Mouse (Mus musculus) myocyte (in vitro differentiated cells): ENCODE results near the gene Bco2. TPM values are rescaled to one million over a fixed set of nuclear protein-coding genes. Genes with fewer than 3 reads are reported as not detected.

Source experiments
- H3K27me3 ChIP-seq: one replicate; pipeline ENCODE4 v1.6.1; 2011; ENCODE audit not compliant: control insufficient read depth, insufficient read depth, insufficient read length
- H3K36me3 ChIP-seq: one replicate; pipeline ENCODE4 v1.6.1; 2011; ENCODE audit not compliant: control insufficient read depth, insufficient read depth
- H3K4me2 ChIP-seq: one replicate; pipeline ENCODE4 v1.6.1; 2011; ENCODE audit warnings: low read depth, control low read depth
- H3K4me3 ChIP-seq: one replicate; pipeline ENCODE4 v1.5.1; 2011; ENCODE audit warnings: mild to moderate bottlenecking, control low read depth, moderate library complexity
- H3K79me2 ChIP-seq: one replicate; pipeline ENCODE4 v1.6.1; 2011; ENCODE audit not compliant: control insufficient read depth, insufficient read depth
- H3ac ChIP-seq: one replicate; pipeline ENCODE4 v1.6.1; 2011; ENCODE audit not compliant: control insufficient read depth, insufficient read length
- CEBPB ChIP-seq: IDR thresholded peaks from 2 replicates; pipeline ENCODE4 v1.6.1; 2011; ENCODE audit warnings: mild to moderate bottlenecking, moderate library complexity; ENCODE audit not compliant: poor library complexity, insufficient read depth, severe bottlenecking
- E2F4 ChIP-seq: IDR thresholded peaks from one replicate; pipeline ENCODE4 v1.6.1; 2011; ENCODE audit warnings: mild to moderate bottlenecking, control low read depth, moderate library complexity; ENCODE audit not compliant: insufficient read depth
- MAX ChIP-seq: IDR thresholded peaks from one replicate; pipeline ENCODE4 v1.6.1; 2011; ENCODE audit warnings: low read depth, mild to moderate bottlenecking, control low read depth
- MYOD1 ChIP-seq, 3 experiments: IDR thresholded peaks; one replicate each; pipeline ENCODE4 v1.6.1; 2011; ENCODE audit warnings: control low read depth in 2 of 3, low read depth in 2 of 3, mild to moderate bottlenecking in 2 of 3, moderate library complexity in 1 of 3; ENCODE audit not compliant: insufficient read length in 2 of 3, control insufficient read depth in 1 of 3
- MYOG ChIP-seq, 3 experiments: IDR thresholded peaks; one replicate each; pipeline ENCODE4 v1.6.1; 2011; ENCODE audit warnings: control low read depth in 2 of 3, low read depth in 2 of 3, mild to moderate bottlenecking in 2 of 3; ENCODE audit not compliant: insufficient read length in 2 of 3, control insufficient read depth in 1 of 3, insufficient read depth in 1 of 3
- POLR2A ChIP-seq: IDR thresholded peaks from one replicate; pipeline ENCODE4 v1.6.1; 2011; ENCODE audit warnings: low read depth, mild to moderate bottlenecking, control low read depth, moderate library complexity; ENCODE audit not compliant: insufficient read length
- POLR2AphosphoS2 ChIP-seq: IDR thresholded peaks from one replicate; pipeline ENCODE4 v1.6.1; 2011; ENCODE audit warnings: low read depth, control low read depth; ENCODE audit not compliant: insufficient read length
- REST ChIP-seq: IDR thresholded peaks from one replicate; pipeline ENCODE4 v1.6.1; 2011; ENCODE audit warnings: mild to moderate bottlenecking, control low read depth, moderate library complexity; ENCODE audit not compliant: insufficient read depth, insufficient read length
- SRF ChIP-seq: IDR thresholded peaks from one replicate; pipeline ENCODE4 v1.6.1; 2011; ENCODE audit warnings: low read depth; ENCODE audit not compliant: control insufficient read depth, insufficient read length
- TCF12 ChIP-seq: IDR thresholded peaks from one replicate; pipeline ENCODE4 v1.6.1; 2011; ENCODE audit warnings: mild to moderate bottlenecking, control low read depth; ENCODE audit not compliant: poor library complexity, insufficient read depth, severe bottlenecking
- TCF3 ChIP-seq: IDR thresholded peaks from one replicate; pipeline ENCODE4 v1.6.1; 2011; ENCODE audit warnings: low read depth, control low read depth; ENCODE audit not compliant: insufficient read length
- USF1 ChIP-seq: IDR thresholded peaks from one replicate; pipeline ENCODE4 v1.6.1; 2011; ENCODE audit warnings: low read depth, mild to moderate bottlenecking, control low read depth, moderate library complexity
- polyA plus RNA-seq: library from polyadenylated mRNA; unstranded; fragments of >200 nt; fragmentation: generic; extraction: Trizol; gene quantifications from one replicate; pipeline ENCODE4 v1.2.1, GENCODE M21; 2012; ENCODE audit warnings: missing spikeins

Gene Bco2
- polyA plus RNA-seq, 1 experiment = 0.02 TPM

GRCm38 (mm10) chr9:50491531-50492045, 63.4 kb downstream of the Bco2 start:
- TF ChIP-seq POLR2A (no peak), USF1 (no peak), MYOG (IDR thresholded peaks at IDR 0.05; ENCODE audit: control insufficient read depth in 1 of 3, insufficient read depth in 1 of 3, insufficient read length in 2 of 3, low read depth in 2 of 3) (peak in 1 of 3 experiments; percentile 74), TCF3 (no peak), POLR2AphosphoS2 (no peak), CEBPB (no peak), TCF12 (peak; percentile 28), REST (no peak), MYOD1 (IDR thresholded peaks at IDR 0.05; ENCODE audit: control insufficient read depth in 1 of 3, insufficient read length in 2 of 3, low read depth in 2 of 3) (peak in 2 of 3 experiments; percentile 59 to 82), E2F4 (no peak), MAX (no peak), SRF (no peak)
- Histone ChIP-seq H3K27me3 (no peaks in the 10 kb centered on the region), H3K36me3 (no peaks in the 10 kb centered on the region), H3K4me3 (no peak overlapping the region), H3ac (no peak overlapping the region), H3K79me2 (no peaks in the 10 kb centered on the region), H3K4me2 (peak overlapping the region; percentile 54)

- H3K36me3 ChIP-seq = no peaks in the 10 kb centered on the region
- H3K27me3 ChIP-seq = no peaks in the 10 kb centered on the region
- no peak overlapping the region for H3ac ChIP-seq
- TF ChIP-seq CEBPB (no peak), E2F4 (no peak), TCF12 (no peak), POLR2A (no peak), MAX (no peak), SRF (no peak), USF1 (no peak), REST (no peak), POLR2AphosphoS2 (no peak), TCF3 (no peak), MYOG (IDR thresholded peaks at IDR 0.05; ENCODE audit: control insufficient read depth in 1 of 3, insufficient read depth in 1 of 3, insufficient read length in 2 of 3, low read depth in 2 of 3) (no peak), MYOD1 (IDR thresholded peaks at IDR 0.05; ENCODE audit: control insufficient read depth in 1 of 3, insufficient read length in 2 of 3, low read depth in 2 of 3) (no peak)
- H3K4me2 ChIP-seq = no peak overlapping the region
- no peaks in the 10 kb centered on the region for H3K79me2 ChIP-seq
- no peak overlapping the region for H3K4me3 ChIP-seq
These were observed 64.1 kb downstream of the Bco2 start for GRCm38 (mm10) chr9:50490836-50491235.

GRCm38 (mm10) chr9:50485521-50485920, 69.5 kb downstream of the Bco2 start:
- Histone ChIP-seq H3K4me3 (no peak overlapping the region), H3K79me2 (no peaks in the 10 kb centered on the region), H3K4me2 (no peak overlapping the region), H3K27me3 (no peaks in the 10 kb centered on the region), H3K36me3 (no peaks in the 10 kb centered on the region), H3ac (no peak overlapping the region)
- TF ChIP-seq MAX (no peak), MYOD1 (IDR thresholded peaks at IDR 0.05; ENCODE audit: control insufficient read depth in 1 of 3, insufficient read length in 2 of 3, low read depth in 2 of 3) (no peak), USF1 (no peak), REST (no peak), TCF3 (no peak), CEBPB (no peak), POLR2A (no peak), E2F4 (no peak), TCF12 (no peak), POLR2AphosphoS2 (no peak), MYOG (IDR thresholded peaks at IDR 0.05; ENCODE audit: control insufficient read depth in 1 of 3, insufficient read depth in 1 of 3, insufficient read length in 2 of 3, low read depth in 2 of 3) (no peak)

Other genes with a start within 250 kb of the Bco2 start
- 158 TPM for gene Rpl10-ps3, start 210.2 kb downstream of the Bco2 start, polyA plus RNA-seq
- 7.9 TPM for gene Plet1, start 60.7 kb downstream of the Bco2 start, polyA plus RNA-seq
- gene Pts, start 26.5 kb downstream of the Bco2 start, polyA plus RNA-seq = 29.4 TPM
- 1.9 TPM for gene Il18, start 354 bp downstream of the Bco2 start, polyA plus RNA-seq
- not detected for gene Tex12, start 6.1 kb upstream of the Bco2 start, polyA plus RNA-seq
- 210 TPM for gene Sdhd, start 48.6 kb upstream of the Bco2 start, polyA plus RNA-seq
- gene Timm8b, start 48.7 kb upstream of the Bco2 start, polyA plus RNA-seq = 184 TPM
- gene Pih1d2, start 62.1 kb upstream of the Bco2 start, polyA plus RNA-seq = 2.2 TPM
- gene Nkapd1, start 62.3 kb upstream of the Bco2 start, polyA plus RNA-seq = 4.8 TPM
- 64.6 TPM for gene Dlat, start 104.6 kb upstream of the Bco2 start, polyA plus RNA-seq
- gene Dixdc1, start 184.3 kb upstream of the Bco2 start, polyA plus RNA-seq = 1.1 TPM
- 1.1 TPM for gene 2310030G06Rik, start 191.4 kb upstream of the Bco2 start, polyA plus RNA-seq
- gene Cryab, start 196.1 kb upstream of the Bco2 start, polyA plus RNA-seq = 915 TPM
- 249 TPM for gene Hspb2, start 197.2 kb upstream of the Bco2 start, polyA plus RNA-seq
- gene Fdxacb1, start 213.1 kb upstream of the Bco2 start, polyA plus RNA-seq = 3.6 TPM
- 22.5 TPM for gene Alg9, start 219.8 kb upstream of the Bco2 start, polyA plus RNA-seq
- gene 1110032A03Rik, start 220.3 kb upstream of the Bco2 start, polyA plus RNA-seq = 12.8 TPM